Mouse (Mus musculus) C2C12 (cell line): ENCODE data around the gene Rtp3.

Experiments
- CEBPB ChIP-seq: IDR thresholded peaks from one replicate; pipeline ENCODE4 v1.6.1; 2011; ENCODE audit warnings: low read depth, mild to moderate bottlenecking, control low read depth, moderate library complexity
- CTCF ChIP-seq: IDR thresholded peaks from one replicate; pipeline ENCODE4 v1.5.1; 2011; ENCODE audit not compliant: control insufficient read depth, insufficient read depth, insufficient read length
- MAX ChIP-seq: IDR thresholded peaks from one replicate; pipeline ENCODE4 v1.6.1; 2011; ENCODE audit warnings: mild to moderate bottlenecking, control low read depth
- USF1 ChIP-seq: IDR thresholded peaks from one replicate; pipeline ENCODE4 v1.6.1; 2011; ENCODE audit warnings: low read depth, mild to moderate bottlenecking, control low read depth, moderate library complexity

GRCm38 (mm10) chr9:110985951-110986350 is 4.4 kb downstream of the Rtp3 start:
- TF ChIP-seq MAX (no peak), CTCF (no peak), USF1 (no peak), CEBPB (no peak)
